Mouse (Mus musculus): ENCODE measurements around the gene Gcnt3.

- TF ChIP-seq HCFC1 (IDR thresholded peaks at IDR 0.05; ENCODE audit: borderline replicate concordance, insufficient read depth, low read length) (no peak), CHD2 (IDR thresholded peaks at IDR 0.05; ENCODE audit: low read depth, low read length) (no peak), MAFK (IDR thresholded peaks at IDR 0.05; ENCODE audit: insufficient read depth, low read depth, low read length) (no peak)
These were observed 19.0 kb downstream of the Gcnt3 start for GRCm38 (mm10) chr9:70018879-70019278.
